Mouse (Mus musculus): ENCODE measurements around the gene Zfp750. TPM values are rescaled to one million over a fixed set of nuclear protein-coding genes. Genes with fewer than 3 reads are reported as not detected.

Gene Zfp750
- polyA plus RNA-seq (2014; fragmentation: Nextera tagmentation; extraction: Ambion mirVana) = 0.19 TPM in 1 of 2 replicates, not detected in the other

DNA sequence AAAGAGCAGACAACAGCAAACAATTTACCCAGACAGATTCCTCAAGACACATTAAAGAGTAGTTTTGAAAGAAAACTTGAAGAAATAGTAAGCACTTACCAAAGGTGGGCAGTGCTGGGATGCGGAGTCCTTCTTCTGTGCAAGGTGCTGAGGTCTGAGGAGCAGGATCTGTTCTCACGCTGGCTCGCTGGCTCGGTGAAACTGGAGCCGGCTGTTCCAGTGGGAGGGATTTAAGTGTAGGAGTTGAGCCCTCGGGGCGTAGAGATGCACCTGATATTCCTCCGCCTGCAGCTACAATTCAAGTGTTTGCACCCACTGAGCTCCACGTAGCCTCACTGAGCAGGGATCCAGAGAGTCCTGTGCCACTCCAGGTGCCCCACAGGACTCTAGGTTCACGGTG lies at the start of gene Zfp750:
Gene Zfp750 (minus strand): TSS at position 203 of the 400 bp plus-strand sequence.
- no peaks in the 10 kb centered on the region for H3K36me3 ChIP-seq (ENCODE audit: control insufficient read depth, insufficient read depth, low read length)
- H3K9me3 ChIP-seq (replicated peaks; ENCODE audit: control insufficient read depth, low read length) = no peaks in the 10 kb centered on the region
- H3K4me2 ChIP-seq = no peak within 1 kb of the TSS
- no peak for ATAC-seq (replicated peaks; ENCODE audit: insufficient number of reproducible peaks, low FRiP score, low TSS enrichment)
- peaks cover 4% of the 10 kb centered on the region; the same call in 1 of the 2 replicates for H3K4me1 ChIP-seq (ENCODE audit: control insufficient read depth, insufficient read depth, low read length)
- H3K9ac ChIP-seq (ENCODE audit: low read depth, low read length) = no peak within 1 kb of the TSS
- H3K27me3 ChIP-seq (ENCODE audit: control insufficient read depth, insufficient read depth, low read length) = no peaks in the 10 kb centered on the region
- H3K4me3 ChIP-seq (ENCODE audit: low read depth, low read length) = no peak within 1 kb of the TSS
- 38% methylated on average over 10 of the region's 10 CpGs for WGBS (ENCODE audit: insufficient replicate concordance)
- H3K27ac ChIP-seq (ENCODE audit: low read depth, low read length) = no peak within 1 kb of the TSS

DNA sequence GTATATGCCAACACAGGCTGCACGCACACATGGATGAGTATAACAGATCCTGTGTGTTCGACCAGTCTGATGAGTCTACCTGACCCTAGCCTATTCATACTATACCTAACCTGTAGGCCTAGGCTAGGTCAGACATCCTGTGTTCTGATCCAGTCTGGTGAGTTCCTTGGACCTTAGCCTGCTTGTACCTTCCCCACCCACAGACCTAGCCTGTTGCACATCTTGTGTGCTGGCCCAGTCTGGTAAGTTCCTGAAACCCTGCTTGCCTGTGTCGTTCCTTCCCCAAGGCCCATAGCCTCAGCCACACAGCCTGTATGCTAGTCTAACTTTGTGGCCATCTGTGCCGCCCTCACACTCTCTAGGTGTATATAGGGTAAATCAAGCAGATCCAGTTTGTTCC lies 45.1 kb upstream of the Zfp750 start:
- no peak overlapping the region for H3K9ac ChIP-seq (ENCODE audit: low read depth, low read length)
- H3K9me3 ChIP-seq (replicated peaks; ENCODE audit: control insufficient read depth, low read length) = no peaks in the 10 kb centered on the region
- WGBS (ENCODE audit: insufficient replicate concordance) = 96% methylated on average over 4 of the region's 4 CpGs
- H3K4me2 ChIP-seq = no peak overlapping the region
- ATAC-seq (replicated peaks; ENCODE audit: insufficient number of reproducible peaks, low FRiP score, low TSS enrichment) = no peak
- no peak overlapping the region for H3K4me3 ChIP-seq (ENCODE audit: low read depth, low read length)
- H3K27me3 ChIP-seq (ENCODE audit: control insufficient read depth, insufficient read depth, low read length) = no peaks in the 10 kb centered on the region
- H3K4me1 ChIP-seq (ENCODE audit: control insufficient read depth, insufficient read depth, low read length) = no peaks in the 10 kb centered on the region
- no peaks in the 10 kb centered on the region; the same call in 1 of the 2 replicates for H3K36me3 ChIP-seq (ENCODE audit: control insufficient read depth, insufficient read depth, low read length)
- H3K27ac ChIP-seq (ENCODE audit: low read depth, low read length) = no peak overlapping the region

- WGBS (ENCODE audit: insufficient replicate concordance) = 85% methylated on average over 5 of the region's 5 CpGs
- no peaks in the 10 kb centered on the region for H3K4me1 ChIP-seq (ENCODE audit: control insufficient read depth, insufficient read depth, low read length)
- no peak for ATAC-seq (replicated peaks; ENCODE audit: insufficient number of reproducible peaks, low FRiP score, low TSS enrichment)
- H3K9me3 ChIP-seq (replicated peaks; ENCODE audit: control insufficient read depth, low read length) = no peaks in the 10 kb centered on the region
- no peak overlapping the region for H3K27ac ChIP-seq (ENCODE audit: low read depth, low read length)
- no peak overlapping the region for H3K9ac ChIP-seq (ENCODE audit: low read depth, low read length)
- H3K36me3 ChIP-seq (ENCODE audit: control insufficient read depth, insufficient read depth, low read length) = no peaks in the 10 kb centered on the region; the same call in 1 of the 2 replicates
- H3K4me2 ChIP-seq = no peak overlapping the region
- no peak overlapping the region for H3K4me3 ChIP-seq (ENCODE audit: low read depth, low read length)
- H3K27me3 ChIP-seq (ENCODE audit: control insufficient read depth, insufficient read depth, low read length) = no peaks in the 10 kb centered on the region
Observed at GRCm38 (mm10) chr11:121563312-121563711, 44.2 kb upstream of the Zfp750 start.

DNA sequence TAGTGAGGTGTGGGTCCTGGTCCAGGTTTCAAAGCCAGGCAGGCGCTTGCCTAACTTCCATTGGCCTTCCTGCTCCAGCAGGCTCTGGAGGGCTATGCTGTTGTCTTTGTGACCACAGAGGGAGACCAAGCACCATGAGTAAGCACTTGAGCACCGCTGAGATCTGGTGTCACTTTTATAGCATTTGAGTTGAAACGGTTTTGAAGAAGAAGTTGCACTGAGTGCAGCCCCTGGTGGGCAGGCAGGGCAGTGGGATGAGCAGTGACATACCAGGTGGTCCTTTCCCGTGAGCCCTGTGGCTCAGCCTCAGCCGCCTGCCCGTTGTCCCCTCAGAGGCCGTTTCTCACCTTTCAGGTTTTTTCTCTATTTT lies 41.1 kb upstream of the Zfp750 start:
- Histone ChIP-seq H3K27ac (ENCODE audit: low read depth, low read length) (no peak overlapping the region), H3K4me2 (no peak overlapping the region), H3K27me3 (ENCODE audit: control insufficient read depth, insufficient read depth, low read length) (no peaks in the 10 kb centered on the region), H3K36me3 (ENCODE audit: control insufficient read depth, insufficient read depth, low read length) (peaks cover 2% of the 10 kb centered on the region; the same call in 1 of the 2 replicates), H3K4me1 (ENCODE audit: control insufficient read depth, insufficient read depth, low read length) (no peaks in the 10 kb centered on the region), H3K4me3 (ENCODE audit: low read depth, low read length) (no peak overlapping the region), H3K9me3 (replicated peaks; ENCODE audit: control insufficient read depth, low read length) (no peaks in the 10 kb centered on the region), H3K9ac (ENCODE audit: low read depth, low read length) (no peak overlapping the region)
- no peak for ATAC-seq (replicated peaks; ENCODE audit: insufficient number of reproducible peaks, low FRiP score, low TSS enrichment)
- WGBS (ENCODE audit: insufficient replicate concordance) = 75% methylated on average over 7 of the region's 7 CpGs

- no peak overlapping the region for H3K27ac ChIP-seq (ENCODE audit: low read depth, low read length)
- H3K4me3 ChIP-seq (ENCODE audit: low read depth, low read length) = no peak overlapping the region
- no peaks in the 10 kb centered on the region for H3K27me3 ChIP-seq (ENCODE audit: control insufficient read depth, insufficient read depth, low read length)
- no peaks in the 10 kb centered on the region for H3K9me3 ChIP-seq (replicated peaks; ENCODE audit: control insufficient read depth, low read length)
- H3K36me3 ChIP-seq (ENCODE audit: control insufficient read depth, insufficient read depth, low read length) = peaks cover 2% of the 10 kb centered on the region; the same call in 1 of the 2 replicates
- H3K9ac ChIP-seq (ENCODE audit: low read depth, low read length) = no peak overlapping the region
- ATAC-seq (replicated peaks; ENCODE audit: insufficient number of reproducible peaks, low FRiP score, low TSS enrichment) = no peak
- H3K4me1 ChIP-seq (ENCODE audit: control insufficient read depth, insufficient read depth, low read length) = no peaks in the 10 kb centered on the region
- no peak overlapping the region for H3K4me2 ChIP-seq
- 73% methylated on average over 4 of the region's 4 CpGs for WGBS (ENCODE audit: insufficient replicate concordance)
Observed at GRCm38 (mm10) chr11:121559527-121560293, 40.6 kb upstream of the Zfp750 start.

DNA sequence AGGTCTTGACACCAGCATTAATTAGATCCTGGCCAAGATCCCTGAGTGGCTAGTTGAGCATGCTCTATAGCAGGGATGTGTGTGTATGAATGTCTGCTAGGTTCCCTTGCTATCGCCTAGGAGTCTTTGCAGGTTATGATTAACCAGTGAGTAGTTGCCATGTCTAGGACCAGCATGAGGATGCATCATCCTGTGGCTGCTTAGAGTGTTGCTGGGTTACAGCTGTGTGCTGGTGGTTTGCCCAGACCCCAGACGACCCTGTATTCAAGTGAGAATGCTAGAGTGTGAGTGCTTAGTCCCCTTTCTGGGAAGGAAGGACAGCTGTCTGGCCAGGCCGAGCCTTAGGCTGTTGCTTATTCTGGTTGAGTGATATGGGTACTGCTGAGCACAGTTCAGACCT lies 39.4 kb upstream of the Zfp750 start:
- no peaks in the 10 kb centered on the region for H3K27me3 ChIP-seq (ENCODE audit: control insufficient read depth, insufficient read depth, low read length)
- WGBS (ENCODE audit: insufficient replicate concordance) = 81% methylated on average over 3 of the region's 3 CpGs
- peaks cover 2% of the 10 kb centered on the region; the same call in 1 of the 2 replicates for H3K36me3 ChIP-seq (ENCODE audit: control insufficient read depth, insufficient read depth, low read length)
- no peak overlapping the region for H3K9ac ChIP-seq (ENCODE audit: low read depth, low read length)
- H3K4me1 ChIP-seq (ENCODE audit: control insufficient read depth, insufficient read depth, low read length) = no peaks in the 10 kb centered on the region
- H3K9me3 ChIP-seq (replicated peaks; ENCODE audit: control insufficient read depth, low read length) = no peaks in the 10 kb centered on the region
- H3K4me2 ChIP-seq = no peak overlapping the region
- H3K27ac ChIP-seq (ENCODE audit: low read depth, low read length) = no peak overlapping the region
- H3K4me3 ChIP-seq (ENCODE audit: low read depth, low read length) = no peak overlapping the region
- ATAC-seq (replicated peaks; ENCODE audit: insufficient number of reproducible peaks, low FRiP score, low TSS enrichment) = no peak

DNA sequence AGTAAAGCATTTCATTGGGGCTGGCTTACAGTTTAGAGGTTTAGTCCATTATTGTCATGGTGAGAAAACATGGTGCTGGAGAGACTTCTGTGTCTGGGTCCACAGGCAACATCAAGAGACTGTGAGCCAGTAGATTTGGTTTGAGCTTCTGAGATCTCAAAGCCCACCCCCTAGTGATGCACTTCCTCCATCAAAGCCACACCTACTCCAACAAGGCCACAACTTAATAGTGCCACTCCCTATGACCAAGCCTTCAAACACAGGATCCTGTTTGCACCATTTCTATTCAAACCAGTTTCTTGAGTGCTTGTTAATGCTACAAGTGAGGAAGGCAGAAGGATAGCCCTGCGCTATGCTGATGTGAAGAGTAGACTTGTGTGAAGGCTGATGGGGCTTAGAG lies 38.8 kb upstream of the Zfp750 start:
- WGBS (ENCODE audit: insufficient replicate concordance) = 94% methylated on average over 1 of the region's 1 CpGs
- Histone ChIP-seq H3K4me1 (ENCODE audit: control insufficient read depth, insufficient read depth, low read length) (no peaks in the 10 kb centered on the region), H3K9ac (ENCODE audit: low read depth, low read length) (no peak overlapping the region), H3K36me3 (ENCODE audit: control insufficient read depth, insufficient read depth, low read length) (peaks cover 2% of the 10 kb centered on the region; the same call in 1 of the 2 replicates), H3K27ac (ENCODE audit: low read depth, low read length) (no peak overlapping the region), H3K27me3 (ENCODE audit: control insufficient read depth, insufficient read depth, low read length) (no peaks in the 10 kb centered on the region), H3K4me3 (ENCODE audit: low read depth, low read length) (no peak overlapping the region), H3K9me3 (replicated peaks; ENCODE audit: control insufficient read depth, low read length) (no peaks in the 10 kb centered on the region), H3K4me2 (no peak overlapping the region)
- ATAC-seq (replicated peaks; ENCODE audit: insufficient number of reproducible peaks, low FRiP score, low TSS enrichment) = no peak

- 85% methylated on average over 1 of the region's 1 CpGs for WGBS (ENCODE audit: insufficient replicate concordance)
- H3K4me1 ChIP-seq (ENCODE audit: control insufficient read depth, insufficient read depth, low read length) = no peaks in the 10 kb centered on the region
- no peak overlapping the region for H3K4me2 ChIP-seq
- no peak overlapping the region for H3K4me3 ChIP-seq (ENCODE audit: low read depth, low read length)
- H3K36me3 ChIP-seq (ENCODE audit: control insufficient read depth, insufficient read depth, low read length) = peaks cover 2% of the 10 kb centered on the region; the same call in 1 of the 2 replicates
- no peaks in the 10 kb centered on the region for H3K9me3 ChIP-seq (replicated peaks; ENCODE audit: control insufficient read depth, low read length)
- no peak for ATAC-seq (replicated peaks; ENCODE audit: insufficient number of reproducible peaks, low FRiP score, low TSS enrichment)
- no peak overlapping the region for H3K27ac ChIP-seq (ENCODE audit: low read depth, low read length)
- H3K27me3 ChIP-seq (ENCODE audit: control insufficient read depth, insufficient read depth, low read length) = no peaks in the 10 kb centered on the region
- no peak overlapping the region for H3K9ac ChIP-seq (ENCODE audit: low read depth, low read length)
Observed at GRCm38 (mm10) chr11:121556727-121557126, 37.6 kb upstream of the Zfp750 start.

DNA sequence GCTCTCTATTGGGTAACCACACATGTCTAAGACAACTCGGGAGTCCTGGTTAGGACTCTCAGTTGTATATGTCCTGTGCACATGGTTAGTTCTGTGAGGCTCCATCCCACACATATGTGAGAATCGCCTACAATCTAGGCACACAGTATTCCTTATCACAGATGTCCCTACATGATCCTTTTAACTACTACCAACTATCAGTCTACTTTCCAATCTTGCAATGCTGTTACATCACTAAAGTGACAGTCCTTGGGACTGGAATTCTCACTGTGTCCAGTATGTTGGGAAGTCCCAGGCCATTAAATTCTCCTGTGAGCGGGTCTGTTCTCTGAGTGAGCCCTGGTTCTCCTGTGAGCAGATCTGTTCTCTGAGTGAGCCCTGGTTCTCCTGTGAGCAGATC lies 34.3 kb upstream of the Zfp750 start:
- no peak overlapping the region for H3K9ac ChIP-seq (ENCODE audit: low read depth, low read length)
- H3K4me2 ChIP-seq = no peak overlapping the region
- H3K27me3 ChIP-seq (ENCODE audit: control insufficient read depth, insufficient read depth, low read length) = no peaks in the 10 kb centered on the region
- 90% methylated on average over 3 of the region's 3 CpGs for WGBS (ENCODE audit: insufficient replicate concordance)
- H3K27ac ChIP-seq (ENCODE audit: low read depth, low read length) = no peak overlapping the region
- no peaks in the 10 kb centered on the region for H3K9me3 ChIP-seq (replicated peaks; ENCODE audit: control insufficient read depth, low read length)
- H3K4me3 ChIP-seq (ENCODE audit: low read depth, low read length) = no peak overlapping the region
- ATAC-seq (replicated peaks; ENCODE audit: insufficient number of reproducible peaks, low FRiP score, low TSS enrichment) = no peak
- H3K36me3 ChIP-seq (ENCODE audit: control insufficient read depth, insufficient read depth, low read length) = peaks cover 2% of the 10 kb centered on the region; the same call in 1 of the 2 replicates
- peaks cover 14% of the 10 kb centered on the region; the same call in 1 of the 2 replicates for H3K4me1 ChIP-seq (ENCODE audit: control insufficient read depth, insufficient read depth, low read length)
